Mouse (Mus musculus) erythroblast, embryonic 14.5 days (primary cell): ENCODE data around the gene Spo11.

Source experiments
- GATA1 ChIP-seq: IDR thresholded peaks from 2 replicates; pipeline ENCODE4 v1.6.1; 2012; ENCODE audit warnings: low read length, inconsistent platforms, mixed read lengths
- TAL1 ChIP-seq: IDR thresholded peaks from 3 replicates; pipeline ENCODE4 v1.6.1; 2012; ENCODE audit warnings: low read length, inconsistent platforms, mixed read lengths

DNA sequence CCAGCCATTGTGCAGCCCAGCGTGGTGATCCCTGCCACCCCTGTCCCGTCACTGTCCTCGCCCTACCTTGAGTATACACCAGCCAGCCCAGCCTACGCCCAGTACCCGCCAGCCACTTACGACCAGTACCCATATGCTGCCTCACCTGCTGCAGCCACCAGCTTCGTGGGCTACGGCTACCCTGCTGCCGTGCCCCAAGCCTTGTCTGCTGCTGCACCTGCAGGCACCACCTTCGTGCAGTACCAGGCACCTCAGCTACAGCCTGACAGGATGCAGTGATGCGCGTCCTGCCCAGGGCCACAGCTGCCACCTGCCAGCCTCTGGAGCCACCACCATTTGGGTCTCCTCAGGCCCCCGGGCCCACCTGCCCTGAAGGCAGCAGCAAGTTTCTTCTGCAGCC, 56.0 kb downstream of the Spo11 start:
- TF ChIP-seq TAL1 (no peak), GATA1 (no peak)
